Mouse (Mus musculus): ENCODE data around the gene Fcho1. TPM values are rescaled to one million over a fixed set of nuclear protein-coding genes. Genes with fewer than 3 reads are reported as not detected.

Gene Fcho1
- polyA plus RNA-seq, 1 experiment from 2014 or later = 26.9 TPM

GRCm38 (mm10) chr8:71660325-71661120, 65.0 kb downstream of the Fcho1 start:
- no peaks in the 10 kb centered on the region for H3K36me3 ChIP-seq
- 0 out of 2 replicates have a peak overlapping the region, but pooled peaks have one; percentile 16 for H3K4me3 ChIP-seq
- H3K27ac ChIP-seq = no peak overlapping the region
- no peaks in the 10 kb centered on the region for H3K9me3 ChIP-seq
- peak; percentile 86 for DNase-seq (ENCODE audit: low spot score)
- H3K4me1 ChIP-seq (replicated peaks) = peaks cover 17% of the 10 kb centered on the region
- H3K27me3 ChIP-seq (ENCODE audit: insufficient read depth, poor library complexity, severe bottlenecking) = peaks cover 95% of the 10 kb centered on the region
- WGBS = 7% methylated on average over 36 of the region's 36 CpGs

- H3K9me3 ChIP-seq = no peaks in the 10 kb centered on the region
- H3K27me3 ChIP-seq (ENCODE audit: insufficient read depth, poor library complexity, severe bottlenecking) = peaks cover 98% of the 10 kb centered on the region
- 70% methylated on average over 1 of the region's 1 CpGs for WGBS
- DNase-seq (ENCODE audit: low spot score) = no peak
- no peak overlapping the region for H3K27ac ChIP-seq
- no peaks in the 10 kb centered on the region for H3K36me3 ChIP-seq
- H3K4me1 ChIP-seq (replicated peaks) = peaks cover 15% of the 10 kb centered on the region
- no peak overlapping the region for H3K4me3 ChIP-seq
Measured at GRCm38 (mm10) chr8:71659751-71660150, 65.8 kb downstream of the Fcho1 start.

GRCm38 (mm10) chr8:71658515-71659049, 66.9 kb downstream of the Fcho1 start:
- Histone ChIP-seq H3K36me3 (no peaks in the 10 kb centered on the region), H3K4me1 (replicated peaks) (peaks cover 18% of the 10 kb centered on the region), H3K9me3 (no peaks in the 10 kb centered on the region), H3K27me3 (ENCODE audit: insufficient read depth, poor library complexity, severe bottlenecking) (peaks cover 99% of the 10 kb centered on the region), H3K27ac (no peak overlapping the region), H3K4me3 (no peak overlapping the region)
- DNase-seq (ENCODE audit: low spot score) = no peak
- WGBS = 29% methylated on average over 17 of the region's 17 CpGs

Other genes starting within 250 kb of the Fcho1 start
- 3.3 and 6.8 TPM in 2 replicates for gene Ano8, start 239.8 kb downstream of the Fcho1 start, polyA plus RNA-seq (2016; fragmentation: Nextera tagmentation; extraction: Ambion mirVana)
- 18.2 and 22.5 TPM in 2 replicates for gene Gtpbp3, start 237.6 kb downstream of the Fcho1 start, polyA plus RNA-seq (2016; fragmentation: Nextera tagmentation; extraction: Ambion mirVana)
- 50.2 and 52.7 TPM in 2 replicates for gene Plvap, start 214.0 kb downstream of the Fcho1 start, polyA plus RNA-seq (2016; fragmentation: Nextera tagmentation; extraction: Ambion mirVana)
- 0.51 and 0.60 TPM in 2 replicates for gene Ccdc194, start 200.0 kb downstream of the Fcho1 start, polyA plus RNA-seq (2016; fragmentation: Nextera tagmentation; extraction: Ambion mirVana)
- gene Bst2, start 188.3 kb downstream of the Fcho1 start, polyA plus RNA-seq (2016; fragmentation: Nextera tagmentation; extraction: Ambion mirVana) = 8.9 and 9.6 TPM in 2 replicates
- 68.7 and 71.6 TPM in 2 replicates for gene Mvb12a, start 182.8 kb downstream of the Fcho1 start, polyA plus RNA-seq (2016; fragmentation: Nextera tagmentation; extraction: Ambion mirVana)
- gene Tmem221, start 166.8 kb downstream of the Fcho1 start, polyA plus RNA-seq (2016; fragmentation: Nextera tagmentation; extraction: Ambion mirVana) = 0.18 and 0.26 TPM in 2 replicates
- gene Nxnl1, start 159.1 kb downstream of the Fcho1 start, polyA plus RNA-seq (2016; fragmentation: Nextera tagmentation; extraction: Ambion mirVana) = not detected in 2 replicates
- gene Slc27a1, start 156.8 kb downstream of the Fcho1 start, polyA plus RNA-seq (2016; fragmentation: Nextera tagmentation; extraction: Ambion mirVana) = 24.1 and 28.9 TPM in 2 replicates
- gene Pgls, start 133.5 kb downstream of the Fcho1 start, polyA plus RNA-seq (2016; fragmentation: Nextera tagmentation; extraction: Ambion mirVana) = 254 and 268 TPM in 2 replicates
- gene Fam129c, start 128.1 kb downstream of the Fcho1 start, polyA plus RNA-seq (2016; fragmentation: Nextera tagmentation; extraction: Ambion mirVana) = 5.0 and 5.3 TPM in 2 replicates
- gene Colgalt1, start 114.7 kb downstream of the Fcho1 start, polyA plus RNA-seq (2016; fragmentation: Nextera tagmentation; extraction: Ambion mirVana) = 55.3 and 58.5 TPM in 2 replicates
- gene Unc13a, start 54.0 kb downstream of the Fcho1 start, polyA plus RNA-seq (2016; fragmentation: Nextera tagmentation; extraction: Ambion mirVana) = 4.4 and 8.4 TPM in 2 replicates
- 3.2 and 3.6 TPM in 2 replicates for gene Jak3, start 49.4 kb downstream of the Fcho1 start, polyA plus RNA-seq (2016; fragmentation: Nextera tagmentation; extraction: Ambion mirVana)
- 0.37 and 0.58 TPM in 2 replicates for gene Insl3, start 36.5 kb downstream of the Fcho1 start, polyA plus RNA-seq (2016; fragmentation: Nextera tagmentation; extraction: Ambion mirVana)
- gene B3gnt3, start 23.9 kb downstream of the Fcho1 start, polyA plus RNA-seq (2016; fragmentation: Nextera tagmentation; extraction: Ambion mirVana) = 0.64 and 1.0 TPM in 2 replicates
- gene Zfp709, start 156.3 kb upstream of the Fcho1 start, polyA plus RNA-seq (2016; fragmentation: Nextera tagmentation; extraction: Ambion mirVana) = 4.3 and 5.3 TPM in 2 replicates
- gene Zfp882, start 182.9 kb upstream of the Fcho1 start, polyA plus RNA-seq (2016; fragmentation: Nextera tagmentation; extraction: Ambion mirVana) = 8.6 and 8.7 TPM in 2 replicates
- 31.7 and 34.2 TPM in 2 replicates for gene Zfp617, start 182.9 kb upstream of the Fcho1 start, polyA plus RNA-seq (2016; fragmentation: Nextera tagmentation; extraction: Ambion mirVana)
- 18.3 and 26.3 TPM in 2 replicates for gene Zfp961, start 225.3 kb upstream of the Fcho1 start, polyA plus RNA-seq (2016; fragmentation: Nextera tagmentation; extraction: Ambion mirVana)